Mouse (Mus musculus): Measurements from ENCODE around the gene Klf13. TPM values are rescaled to one million over a fixed set of nuclear protein-coding genes. Genes with fewer than 3 reads are reported as not detected.
A peak's percentile ranks its signal among the peaks of the same experiment; 100 is the strongest.

Gene Klf13
- total and polyA plus RNA-seq, 3 experiments: 1.7 to 9.7 (median 3.7) TPM

- Histone ChIP-seq H3K27me3 (replicated peaks) (peaks cover 10% of the 10 kb centered on the region), H3K27ac (ENCODE audit: insufficient read depth, low read depth) (no peak overlapping the region), H3K4me1 (ENCODE audit: control insufficient read depth in 1 of 2, insufficient read depth in 2 of 2) (peaks cover 10 to 16% of the 10 kb centered on the region in 2 experiments), H3K9ac (ENCODE audit: insufficient read depth, low read depth) (no peak overlapping the region), H3K9me3 (replicated peaks; ENCODE audit: low read length) (no peaks in the 10 kb centered on the region), H3K36me3 (replicated peaks in 1 of 2; ENCODE audit: control insufficient read depth in 1 of 2, insufficient read depth in 1 of 2, low read length in 1 of 2) (no peaks in the 10 kb centered on the region), H3K4me3 (replicated peaks in 1 of 3; ENCODE audit: low read depth in 2 of 3, low read length in 2 of 3, poor library complexity in 1 of 3) (no peak overlapping the region), H3K4me2 (ENCODE audit: insufficient read depth, low read depth, poor library complexity, severe bottlenecking) (no peak overlapping the region), H3K79me2 (replicated peaks; ENCODE audit: control insufficient read depth, extremely low read depth, insufficient read depth, poor library complexity, severe bottlenecking) (no peaks in the 10 kb centered on the region)
- in situ Hi-C loops (cut with MboI; ENCODE audit: low pct_ligation_motif_present, low pct_unique_long_range_greater_than_20kb, low sequenced_read_pairs): loop anchor here (5.0 kb wide), 1 partner anchor 76 kb away; no protein-coding TSS in a partner anchor
- dilution Hi-C loops (cut with MboI; ENCODE audit: extremely low pct_ligation_motif_present, extremely low pct_unique_long_range_greater_than_20kb, low sequenced_read_pairs): no loop called here
- DNase-seq (ENCODE audit: extremely low read depth): no peak
- TF ChIP-seq ZC3H11A (IDR thresholded peaks at IDR 0.05; ENCODE audit: low read depth, low read length): no peak
- no peak for TF ChIP-seq HCFC1 (IDR thresholded peaks at IDR 0.05; ENCODE audit: low read depth, low read length)
- TF ChIP-seq TBP (conservative IDR thresholded peaks at IDR 0.05; ENCODE audit: low read depth, low read length): no peak
- TF ChIP-seq BHLHE40 (IDR thresholded peaks at IDR 0.05; ENCODE audit: low read depth, low read length): no peak
- TF ChIP-seq SMC3 (IDR thresholded peaks at IDR 0.05; ENCODE audit: low read depth, low read length): no peak
- TF ChIP-seq ZMIZ1 (IDR thresholded peaks at IDR 0.05; ENCODE audit: low read depth, low read length): no peak
- no peak for TF ChIP-seq SIN3A (IDR thresholded peaks at IDR 0.05; ENCODE audit: low read length)
- no peak for TF ChIP-seq ETS1 (conservative IDR thresholded peaks at IDR 0.05; ENCODE audit: low read depth, low read length)
- no peak for TF ChIP-seq MAFK (IDR thresholded peaks at IDR 0.05; ENCODE audit: insufficient replicate concordance, low read length)
- no peak for TF ChIP-seq TCF12 (IDR thresholded peaks at IDR 0.05; ENCODE audit: low read depth, low read length)
- TF ChIP-seq USF1 (IDR thresholded peaks at IDR 0.05; ENCODE audit: low read depth, low read length): no peak
- TF ChIP-seq POLR2A (IDR thresholded peaks at IDR 0.05; ENCODE audit: low read depth, low read length): no peak
- no peak for TF ChIP-seq CHD2 (IDR thresholded peaks at IDR 0.05; ENCODE audit: low read length)
- TF ChIP-seq ZNF384 (IDR thresholded peaks at IDR 0.05; ENCODE audit: low read depth, low read length): no peak
- TF ChIP-seq IRF4 (IDR thresholded peaks at IDR 0.05; ENCODE audit: low read depth, low read length): no peak
Observed at GRCm38 (mm10) chr7:63941050-63941449, 2.3 kb upstream of the Klf13 start.

DNA sequence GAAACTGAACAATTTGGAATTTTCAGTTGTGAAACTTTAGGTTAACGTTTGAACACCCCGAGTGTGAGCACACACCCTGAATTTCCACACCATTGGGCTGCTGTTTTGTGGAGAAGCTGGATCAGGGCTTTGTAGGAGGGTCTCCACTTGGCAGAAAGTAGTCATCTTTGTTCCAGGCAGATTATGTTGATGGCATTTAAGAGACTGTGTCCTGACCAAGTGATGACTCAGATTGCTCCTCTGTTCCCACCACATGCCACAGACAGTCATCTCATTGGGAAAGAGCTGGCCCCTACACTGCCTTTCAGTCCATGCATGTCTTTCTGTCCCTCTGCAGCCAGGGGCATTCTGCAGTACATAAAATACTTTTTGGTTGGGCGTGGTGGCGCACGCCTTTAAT is 1.6 kb upstream of the Klf13 start:
- TF ChIP-seq ZKSCAN1 (IDR thresholded peaks at IDR 0.05; ENCODE audit: borderline replicate concordance, low read depth, low read length): no peak
- no peak for TF ChIP-seq ELF1 (IDR thresholded peaks at IDR 0.05; ENCODE audit: low read depth, low read length)
- TF ChIP-seq CTCF (conservative IDR thresholded peaks at IDR 0.05 in 1 of 2, IDR thresholded peaks at IDR 0.05 in 1 of 2; ENCODE audit: low read depth in 2 of 2, low read length in 2 of 2): no peak
- no peak for TF ChIP-seq POLR2AphosphoS2 (IDR thresholded peaks at IDR 0.05; ENCODE audit: low read depth, low read length)
- H3K36me3 ChIP-seq (replicated peaks in 1 of 2; ENCODE audit: control insufficient read depth in 1 of 2, insufficient read depth in 1 of 2, low read length in 1 of 2): no peaks in the 10 kb centered on the region
- H3K79me2 ChIP-seq (replicated peaks; ENCODE audit: control insufficient read depth, extremely low read depth, insufficient read depth, poor library complexity, severe bottlenecking): peaks cover 4% of the 10 kb centered on the region
- H3K9me3 ChIP-seq (replicated peaks; ENCODE audit: low read length): no peaks in the 10 kb centered on the region
- H3K9ac ChIP-seq (ENCODE audit: insufficient read depth, low read depth): peak overlapping the region; percentile 69
- in situ Hi-C loops (cut with MboI; ENCODE audit: low pct_ligation_motif_present, low pct_unique_long_range_greater_than_20kb, low sequenced_read_pairs) (loop anchor here (5.0 kb wide), 1 partner anchor 77 kb away; no protein-coding TSS in a partner anchor), dilution Hi-C loops (cut with MboI; ENCODE audit: extremely low pct_ligation_motif_present, extremely low pct_unique_long_range_greater_than_20kb, low sequenced_read_pairs) (no loop called here)
- DNase-seq (ENCODE audit: extremely low read depth): peak; percentile 34
- H3K27ac ChIP-seq (ENCODE audit: insufficient read depth, low read depth): peak overlapping the region; percentile 90
- peak overlapping the region; percentile 4 for H3K4me2 ChIP-seq (ENCODE audit: insufficient read depth, low read depth, poor library complexity, severe bottlenecking)
- H3K4me1 ChIP-seq (ENCODE audit: control insufficient read depth in 1 of 2, insufficient read depth in 2 of 2): peaks cover 10 to 23% of the 10 kb centered on the region in 2 experiments
- H3K4me3 ChIP-seq (replicated peaks in 1 of 3; ENCODE audit: low read depth in 2 of 3, low read length in 2 of 3, poor library complexity in 1 of 3): peak overlapping the region in 1 of 3 experiments; percentile 37
- peaks cover 10% of the 10 kb centered on the region for H3K27me3 ChIP-seq (replicated peaks)

All from CH12.LX (cell line).